ENCODE assay signal across 8 mouse cellular contexts in genomic region chr9:21798345-21799009, GRCm38 (mm10). TPM values are rescaled to one million over a fixed set of nuclear protein-coding genes. Genes with fewer than 3 reads are reported as not detected.
DNase-seq lines count a peak whose midpoint lies in the region; ATAC-seq and TF ChIP-seq lines count a peak whose summit lies in the region.

Gene Kank2 (minus strand): TSS chr9:21798744.

- no peaks in the 10 kb centered on the region for H3K9me3 ChIP-seq in ES-E14 (ENCODE audit: control insufficient read depth, insufficient read depth, low read depth, low read length)
- no peaks in the 10 kb centered on the region for H3K9me3 ChIP-seq in forebrain, embryonic 15.5 days
- no peaks in the 10 kb centered on the region for H3K9me3 ChIP-seq in lung, embryonic 16.5 days (ENCODE audit: control insufficient read depth, low read length)

- in situ Hi-C loops in ES-E14 (cut with MboI; ENCODE audit: low sequenced_read_pairs in 2 of 2, unreplicated experiment in 2 of 2), result no loop called here

- H3K4me1 ChIP-seq in ES-E14 (ENCODE audit: control insufficient read depth in 2 of 2, insufficient read depth in 2 of 2, low read length in 2 of 2, poor library complexity in 1 of 2), result peaks cover 12% of the 10 kb centered on the region in 2 experiments; a peak in 3 of 4 replicates
- peaks cover 16% of the 10 kb centered on the region for H3K4me1 ChIP-seq in forebrain, embryonic 15.5 days
- H3K4me1 ChIP-seq in lung, embryonic 16.5 days (replicated peaks; ENCODE audit: control insufficient read depth, insufficient read depth, low read length), result peaks cover 30% of the 10 kb centered on the region

- H3K27me3 ChIP-seq in forebrain, embryonic 15.5 days, result no peaks in the 10 kb centered on the region
- H3K27me3 ChIP-seq in lung, embryonic 16.5 days (ENCODE audit: control insufficient read depth, insufficient read depth, low read depth, low read length), result no peaks in the 10 kb centered on the region

- no peak for TF ChIP-seq CTCF in layer of hippocampus, adult 2 months (conservative IDR thresholded peaks at IDR 0.05)

- peak within 1 kb of the TSS; percentile 93 for H3K9ac ChIP-seq in ES-E14 (ENCODE audit: insufficient read depth, low read depth, low read length, poor library complexity, severe bottlenecking)
- H3K9ac ChIP-seq in forebrain, embryonic 15.5 days (replicated peaks), result peak within 1 kb of the TSS; percentile 45
- peak within 1 kb of the TSS; percentile 98 for H3K9ac ChIP-seq in lung, embryonic 16.5 days (ENCODE audit: low read length)

- no peak for DNase-seq in ES-E14 (ENCODE audit: low read depth, low spot score)
- DNase-seq in cerebellum, adult 11-12 months, result peak; percentile 74
- DNase-seq in heart, postnatal 25 days (ENCODE audit: low spot score), result peak; percentile 85
- DNase-seq in layer of hippocampus, adult 2 months (ENCODE audit: low spot score in 2 of 2), result peak; percentile 42 to 64
- DNase-seq in ovary, postnatal 10 days (ENCODE audit: low spot score), result peak; percentile 92
- peak; percentile 83 for DNase-seq in thymus, postnatal 25 days

- peak; percentile 82 for ATAC-seq in forebrain, embryonic 15.5 days (replicated peaks)
- peak; percentile 86 for ATAC-seq in lung, embryonic 16.5 days (ENCODE audit: low read depth)

- H3K4me3 ChIP-seq in ES-E14 (ENCODE audit: insufficient read depth in 1 of 2, low read depth in 1 of 2, low read length in 2 of 2, poor library complexity in 1 of 2, severe bottlenecking in 1 of 2), result peak within 1 kb of the TSS; percentile 88 to 92
- peak within 1 kb of the TSS; percentile 58 for H3K4me3 ChIP-seq in forebrain, embryonic 15.5 days
- peak within 1 kb of the TSS; percentile 79 for H3K4me3 ChIP-seq in layer of hippocampus, adult 2 months
- peak within 1 kb of the TSS; percentile 99 for H3K4me3 ChIP-seq in lung, embryonic 16.5 days (ENCODE audit: low read length)

- peaks cover 45% of the 10 kb centered on the region for H3K36me3 ChIP-seq in ES-E14 (ENCODE audit: control insufficient read depth, insufficient read depth, low read length, poor library complexity, severe bottlenecking)
- H3K36me3 ChIP-seq in forebrain, embryonic 15.5 days, result no peaks in the 10 kb centered on the region
- peaks cover 38% of the 10 kb centered on the region for H3K36me3 ChIP-seq in lung, embryonic 16.5 days (ENCODE audit: control insufficient read depth, insufficient read depth, low read length)

- H3K27ac ChIP-seq in ES-E14 (ENCODE audit: insufficient read depth, low read depth, low read length, poor library complexity, severe bottlenecking), result peak within 1 kb of the TSS; percentile 83
- peak within 1 kb of the TSS; percentile 53 for H3K27ac ChIP-seq in forebrain, embryonic 15.5 days (replicated peaks)
- H3K27ac ChIP-seq in layer of hippocampus, adult 2 months, result peak within 1 kb of the TSS; percentile 87
- peak within 1 kb of the TSS; percentile 99 for H3K27ac ChIP-seq in lung, embryonic 16.5 days (ENCODE audit: low read length)

- WGBS in forebrain, embryonic 15.5 days, result under 1% methylated on average over 52 of the region's 52 CpGs
- WGBS in lung, embryonic 16.5 days, result under 1% methylated on average over 40 of the region's 52 CpGs

- intact Hi-C loops in heart, postnatal 25 days (cut with DNase I), result no loop called here

- H3K4me2 ChIP-seq in forebrain, embryonic 15.5 days (replicated peaks), result peak within 1 kb of the TSS; percentile 85
- peak within 1 kb of the TSS; percentile 73 for H3K4me2 ChIP-seq in lung, embryonic 16.5 days (ENCODE audit: low read depth, low read length)

TF ChIP-seq in ES-E14, 5 proteins besides CTCF, POLR2A, EP300 and RAD21:
- peak; percentile 50; the same call in 1 of the 2 replicates for TF ChIP-seq HCFC1 (IDR thresholded peaks at IDR 0.05; ENCODE audit: borderline replicate concordance, insufficient read depth, low read length)
- no peak for TF ChIP-seq MAFK (IDR thresholded peaks at IDR 0.05; ENCODE audit: insufficient read depth, low read depth, low read length)
- no peak for TF ChIP-seq ZC3H11A (IDR thresholded peaks at IDR 0.05; ENCODE audit: borderline replicate concordance, low read depth, low read length)

RNA-seq across cellular contexts. Expression of gene Kank2, which starts in this region (rescaled TPM):
- total RNA-seq in ES-E14 (2012; rRNA removed), result 32.6 and 51.6 TPM in 2 replicates
- polyA plus RNA-seq in forebrain, embryonic 15.5 days (2015; fragmentation: Nextera tagmentation; extraction: Ambion mirVana), result 2.9 and 3.7 TPM in 2 replicates
- 10 to 100 TPM; 52.5 to 58.0 TPM for total RNA-seq in heart, postnatal 25 days (2021)
- total RNA-seq in layer of hippocampus, adult 2 months (2021), result 1 to 10 TPM; 7.0 to 8.4 TPM
- polyA plus RNA-seq in lung, embryonic 16.5 days (2015; fragmentation: Nextera tagmentation; extraction: Ambion mirVana), result 25.5 and 26.3 TPM in 2 replicates

Comparison
In these comparisons a context has a peak if more than half of its experiments do, and no peak if none do; other contexts are left out.
1. H3K9ac ChIP-seq: peak in every context shown above with its lines; median percentile 98 in lung, embryonic 16.5 days; 93 in ES-E14; 45 in forebrain, embryonic 15.5 days.